Mouse (Mus musculus) testis, adult 2 months (tissue): ENCODE results near the gene Hmgcs2.

Source experiments
- CTCF ChIP-seq: fragments of 200-500 bp; IDR thresholded peaks from 2 replicates; pipeline ENCODE4 v1.5.1; 2012; ENCODE audit warnings: low read depth, mild to moderate bottlenecking, inconsistent platforms, low read length, moderate library complexity; ENCODE audit not compliant: control insufficient read depth, insufficient read depth, insufficient replicate concordance
- POLR2A ChIP-seq: fragments of 200-500 bp; IDR thresholded peaks from 2 replicates; pipeline ENCODE4 v1.6.1; 2012; ENCODE audit warnings: low read depth, mild to moderate bottlenecking, inconsistent platforms, low read length, moderate library complexity; ENCODE audit not compliant: control insufficient read depth

- TF ChIP-seq POLR2A: no peak
- TF ChIP-seq CTCF: no peak
These were observed 68.5 kb downstream of the Hmgcs2 start for GRCm38 (mm10) chr3:98348705-98349104.
